Mouse (Mus musculus): ENCODE measurements around the gene Marf1.
"Not testable (repeated sequence)": the region's sequence is repeated elsewhere in the genome, so short reads cannot be mapped to it uniquely, and the experiment has no call there.

Gene Marf1

GRCm38 (mm10) chr16:14162988-14163416, at the start of gene Marf1, which contains the start of gene Nde1:
Marf1 (minus strand) TSS chr16:14163351.
Nde1 (plus strand) TSS chr16:14163275.
- peak; percentile 46 for DNase-seq (ENCODE audit: low read depth, low spot score)

- no peak for DNase-seq (ENCODE audit: low read depth, low spot score)
Measured at GRCm38 (mm10) chr16:14198798-14199197, 35.6 kb upstream of the Marf1 start.

GRCm38 (mm10) chr16:14195427-14195826, 32.3 kb upstream of the Marf1 start:
- peak; percentile 33 for DNase-seq (ENCODE audit: low read depth, low spot score)

GRCm38 (mm10) chr16:14194164-14194950, 31.2 kb upstream of the Marf1 start:
- no peak for DNase-seq (ENCODE audit: low read depth, low spot score)

GRCm38 (mm10) chr16:14185516-14185915, 22.4 kb upstream of the Marf1 start:
- DNase-seq (ENCODE audit: low read depth, low spot score), result no peak

GRCm38 (mm10) chr16:14183856-14184255, 20.7 kb upstream of the Marf1 start:
- DNase-seq (ENCODE audit: low read depth, low spot score), result no peak

GRCm38 (mm10) chr16:14182360-14182759, 19.2 kb upstream of the Marf1 start:
- no peak for DNase-seq (ENCODE audit: low read depth, low spot score)

- no peak for DNase-seq (ENCODE audit: low read depth, low spot score)
Measured at GRCm38 (mm10) chr16:14180163-14180733, 17.1 kb upstream of the Marf1 start.

- no peak for DNase-seq (ENCODE audit: low read depth, low spot score)
Measured at GRCm38 (mm10) chr16:14178041-14178440, 14.9 kb upstream of the Marf1 start.

GRCm38 (mm10) chr16:14169706-14170105, 6.6 kb upstream of the Marf1 start:
- no peak for DNase-seq (ENCODE audit: low read depth, low spot score)

GRCm38 (mm10) chr16:14166490-14166889, 3.3 kb upstream of the Marf1 start:
- DNase-seq (ENCODE audit: low read depth, low spot score), result no peak

GRCm38 (mm10) chr16:14163731-14164130, 580 bp upstream of the Marf1 start:
- DNase-seq (ENCODE audit: low read depth, low spot score), result no peak

GRCm38 (mm10) chr16:14160941-14161340, 2.2 kb downstream of the Marf1 start:
- DNase-seq (ENCODE audit: low read depth, low spot score), result no peak

GRCm38 (mm10) chr16:14159746-14160131, 3.4 kb downstream of the Marf1 start:
- peak; percentile 81 for DNase-seq (ENCODE audit: low read depth, low spot score)

GRCm38 (mm10) chr16:14158936-14159745, 4.0 kb downstream of the Marf1 start:
- DNase-seq (ENCODE audit: low read depth, low spot score), result peak; percentile 99

- DNase-seq (ENCODE audit: low read depth, low spot score), result no peak
Measured at GRCm38 (mm10) chr16:14158536-14158935, 4.6 kb downstream of the Marf1 start.

GRCm38 (mm10) chr16:14156312-14156711, 6.8 kb downstream of the Marf1 start:
- DNase-seq (ENCODE audit: low read depth, low spot score), result no peak

GRCm38 (mm10) chr16:14155638-14156037, 7.5 kb downstream of the Marf1 start:
- DNase-seq (ENCODE audit: low read depth, low spot score), result not testable (repeated sequence)

GRCm38 (mm10) chr16:14151718-14152117, 11.4 kb downstream of the Marf1 start:
- no peak for DNase-seq (ENCODE audit: low read depth, low spot score)

- no peak for DNase-seq (ENCODE audit: low read depth, low spot score)
Measured at GRCm38 (mm10) chr16:14147712-14148111, 15.4 kb downstream of the Marf1 start.

- DNase-seq (ENCODE audit: low read depth, low spot score), result no peak
Measured at GRCm38 (mm10) chr16:14143298-14143697, 19.9 kb downstream of the Marf1 start.

- DNase-seq (ENCODE audit: low read depth, low spot score), result no peak
Measured at GRCm38 (mm10) chr16:14139106-14139505, 24.0 kb downstream of the Marf1 start.
